Mouse (Mus musculus) G1E (cell line): ENCODE results near the gene Plagl2. TPM values are rescaled to one million over a fixed set of nuclear protein-coding genes. Genes with fewer than 3 reads are reported as not detected.
"Not testable (repeated sequence)": the region's sequence is repeated elsewhere in the genome, so short reads cannot be mapped to it uniquely, and the experiment has no call there.

Experiments used
- ATAC-seq: 2 replicates; pipeline ENCODE4 v1.8.0; 2016; ENCODE audit warnings: mild to moderate bottlenecking; ENCODE audit not compliant: insufficient number of reproducible peaks, poor library complexity, low FRiP score, severe bottlenecking; ENCODE audit errors: extremely low read depth
- DNase-seq: peaks from one replicate; pipeline ENCODE4 v3.0.0; 2012; ENCODE audit warnings: low spot score
- H3K27me3 ChIP-seq: 2 replicates; pipeline ENCODE4 v1.6.1; 2012; ENCODE audit warnings: mild to moderate bottlenecking, low read length, inconsistent platforms; ENCODE audit not compliant: insufficient read depth
- H3K36me3 ChIP-seq: replicated peaks from 2 replicates; pipeline ENCODE3; 2012; ENCODE audit warnings: mild to moderate bottlenecking, inconsistent platforms
- H3K4me1 ChIP-seq: 2 replicates; pipeline ENCODE4 v1.6.1; 2012; ENCODE audit warnings: low read depth, low read length, inconsistent platforms, mixed read lengths; ENCODE audit not compliant: insufficient read depth
- H3K4me3 ChIP-seq: 2 replicates; pipeline ENCODE4 v1.5.1; 2012; ENCODE audit warnings: low read depth, mild to moderate bottlenecking, inconsistent platforms, low read length, moderate library complexity, mixed read lengths
- H3K9me3 ChIP-seq: replicated peaks from 2 replicates; pipeline ENCODE4 v1.6.1; 2012; ENCODE audit warnings: inconsistent platforms
- CTCF ChIP-seq: IDR thresholded peaks from 2 replicates; pipeline ENCODE4 v1.5.1; 2012; ENCODE audit warnings: low read depth, low read length, inconsistent platforms, mixed read lengths
- GATA1 ChIP-seq: IDR thresholded peaks from 2 replicates; pipeline ENCODE4 v1.6.1; 2012; ENCODE audit warnings: borderline replicate concordance, low read length, inconsistent platforms, mixed read lengths
- GATA2 ChIP-seq: IDR thresholded peaks from 2 replicates; pipeline ENCODE4 v1.6.1; 2012; ENCODE audit warnings: low read depth, low read length, inconsistent platforms, borderline replicate concordance
- POLR2AphosphoS5 ChIP-seq: IDR thresholded peaks from 2 replicates; pipeline ENCODE4 v1.6.1; 2012; ENCODE audit warnings: low read depth, low read length, inconsistent platforms; ENCODE audit not compliant: insufficient replicate concordance
- TAL1 ChIP-seq: conservative IDR thresholded peaks from 2 replicates; pipeline ENCODE4 v1.6.1; 2012; ENCODE audit warnings: low read depth, low read length, inconsistent platforms, mixed read lengths
- polyA plus RNA-seq: library from polyadenylated mRNA; stranded (reverse); fragments of >175 nt; gene quantifications from 2 replicates; pipeline ENCODE4 v1.2.3, GENCODE M21; 2012
- total RNA-seq, 2 experiments: library from RNA; stranded (forward) in 1 of 2; stranded (reverse) in 1 of 2; fragments of 200-1000 nt in 1 of 2; fragments of >200 nt in 1 of 2; fragmentation: Nextera tagmentation in 1 of 2; gene quantifications; 2 replicates each; pipeline ENCODE4 v1.2.3; 2014 to 2017

The Plagl2 gene
- total and polyA plus RNA-seq, 3 experiments = 12.5 to 106 (median 35.9) TPM

DNA sequence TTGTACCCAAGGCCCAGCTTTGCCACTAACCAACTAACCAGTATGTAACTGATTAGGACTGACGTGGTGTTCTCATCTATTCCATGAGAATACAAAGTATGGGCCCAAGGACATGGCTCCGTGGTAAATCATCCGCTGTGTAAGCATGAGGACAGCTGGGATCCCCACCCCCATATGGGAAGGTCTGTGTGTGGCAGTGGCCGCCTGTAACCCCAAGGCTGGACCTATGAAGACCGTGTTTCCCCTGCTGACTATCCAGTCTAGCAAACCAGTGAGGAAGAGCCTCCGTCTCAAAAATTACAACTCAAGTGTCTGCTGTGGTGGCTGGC, 33.7 kb upstream of the Plagl2 start:
- peaks cover under 1% of the 10 kb centered on the region for H3K36me3 ChIP-seq
- H3K4me3 ChIP-seq = no peak overlapping the region
- DNase-seq = no peak
- TF ChIP-seq GATA2 (no peak), GATA1 (no peak), POLR2AphosphoS5 (no peak), CTCF (no peak), TAL1 (no peak)
- H3K4me1 ChIP-seq = peaks cover 51% of the 10 kb centered on the region
- no peak for ATAC-seq
- H3K27me3 ChIP-seq = no peaks in the 10 kb centered on the region
- no peaks in the 10 kb centered on the region; the same call in 1 of the 2 replicates for H3K9me3 ChIP-seq

DNA sequence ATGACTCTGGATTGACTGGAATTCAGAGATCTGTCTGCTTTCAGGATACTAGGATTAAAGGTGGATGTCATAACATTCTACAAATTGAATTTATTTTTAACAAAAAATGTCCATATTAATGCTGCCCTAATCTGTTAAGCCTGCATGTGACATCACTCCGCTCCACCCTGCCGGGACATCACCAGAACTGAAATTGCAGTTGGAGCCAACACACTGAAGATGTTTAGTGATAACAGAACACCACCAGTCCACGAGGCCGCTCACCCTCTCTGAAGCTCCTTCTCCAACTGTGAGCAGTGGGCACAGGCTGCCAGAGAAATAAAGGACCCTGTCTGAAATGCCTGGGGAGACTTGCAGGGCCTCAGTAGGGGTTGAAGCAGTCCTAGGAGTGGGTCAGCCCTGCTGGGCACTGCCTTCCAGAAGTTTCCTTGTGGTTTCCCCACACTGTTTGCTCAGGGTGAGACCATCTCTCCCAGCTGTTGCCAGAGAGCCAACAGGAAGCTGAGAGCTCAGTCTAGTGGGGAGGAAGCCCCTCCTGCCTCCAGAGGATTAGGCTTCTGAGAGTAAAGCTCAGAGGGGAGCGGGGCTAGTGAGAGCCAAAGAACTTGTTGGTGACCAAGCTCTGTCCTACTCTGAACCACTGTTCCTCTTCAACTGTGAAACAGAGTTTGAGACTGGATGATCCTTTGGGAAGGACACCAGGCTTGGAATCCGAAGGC, 33.1 kb upstream of the Plagl2 start:
- DNase-seq, H3K27me3 ChIP-seq, H3K4me3 ChIP-seq, H3K36me3 ChIP-seq, H3K9me3 ChIP-seq: not testable (repeated sequence)
- peak; percentile 51 for ATAC-seq
- H3K4me1 ChIP-seq = peaks cover 56% of the 10 kb centered on the region

- not testable (repeated sequence) for H3K27me3 ChIP-seq, H3K9me3 ChIP-seq, H3K4me3 ChIP-seq, DNase-seq
- H3K36me3 ChIP-seq = peaks cover 42% of the 10 kb centered on the region
- ATAC-seq = peak; percentile 43
- peaks cover 72% of the 10 kb centered on the region for H3K4me1 ChIP-seq
Measured at GRCm38 (mm10) chr2:153270231-153270915, 29.1 kb upstream of the Plagl2 start.

GRCm38 (mm10) chr2:153267331-153267730, 26.1 kb upstream of the Plagl2 start:
- peaks cover 70% of the 10 kb centered on the region for H3K36me3 ChIP-seq

DNA sequence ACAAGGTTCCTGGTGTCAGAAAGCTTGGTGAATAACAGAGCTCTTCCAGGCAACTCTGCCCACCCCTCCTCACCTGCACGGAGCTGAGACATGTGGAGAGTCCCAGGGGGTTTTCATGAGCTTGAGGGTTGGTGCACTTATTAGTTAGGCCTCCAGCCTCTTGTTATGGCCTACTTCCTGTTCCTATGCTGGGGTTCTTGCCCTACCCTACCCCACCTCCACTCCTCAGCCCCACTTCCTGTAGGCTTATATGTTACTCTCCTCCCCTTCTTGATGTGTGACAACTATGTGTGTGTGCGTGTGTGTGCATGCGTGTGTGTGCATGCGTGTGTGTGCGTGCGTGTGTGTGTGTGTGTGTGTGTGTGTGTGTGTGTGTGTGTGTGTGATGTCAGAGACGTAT, 21.8 kb upstream of the Plagl2 start:
- no peaks in the 10 kb centered on the region for H3K9me3 ChIP-seq
- no peaks in the 10 kb centered on the region for H3K27me3 ChIP-seq
- peaks cover 75% of the 10 kb centered on the region for H3K36me3 ChIP-seq
- H3K4me3 ChIP-seq = no peak overlapping the region
- no peak for TF ChIP-seq TAL1
- no peak for TF ChIP-seq CTCF
- no peak for TF ChIP-seq POLR2AphosphoS5
- no peak for TF ChIP-seq GATA1
- TF ChIP-seq GATA2 = no peak
- peaks cover 81% of the 10 kb centered on the region for H3K4me1 ChIP-seq
- DNase-seq (peak; percentile 40), ATAC-seq (no peak)

More at GRCm38 (mm10) chr2:153267331-153267730, 26.1 kb upstream of the Plagl2 start:
- no peak for ATAC-seq
- H3K9me3 ChIP-seq = no peaks in the 10 kb centered on the region
- H3K4me1 ChIP-seq = peaks cover 74% of the 10 kb centered on the region
- H3K4me3 ChIP-seq = no peak overlapping the region
- DNase-seq = no peak
- TF ChIP-seq TAL1 (no peak), CTCF (no peak), POLR2AphosphoS5 (no peak), GATA1 (no peak), GATA2 (no peak)
- no peaks in the 10 kb centered on the region for H3K27me3 ChIP-seq

- Histone ChIP-seq H3K4me1 (peaks cover 81% of the 10 kb centered on the region), H3K4me3 (peak overlapping the region; percentile 63; the same call in 1 of the 2 replicates), H3K9me3 (no peaks in the 10 kb centered on the region), H3K36me3 (peaks cover 66% of the 10 kb centered on the region), H3K27me3 (no peaks in the 10 kb centered on the region)
- TF ChIP-seq CTCF (no peak), GATA2 (peak; percentile 99), TAL1 (peak; percentile 96)
- DNase-seq (peak; percentile 73), ATAC-seq (peak; percentile 94)
Measured at GRCm38 (mm10) chr2:153259864-153260674, 18.8 kb upstream of the Plagl2 start.
